Mouse (Mus musculus): ENCODE measurements around the gene Abcc5. TPM values are rescaled to one million over a fixed set of nuclear protein-coding genes. Genes with fewer than 3 reads are reported as not detected.

Abcc5 gene
- polyA plus RNA-seq, 1 experiment from 2014 or later = 142 TPM

GRCm38 (mm10) chr16:20354011-20354410 lies 72.2 kb downstream of the Abcc5 start:
- no peak for ATAC-seq (ENCODE audit: low FRiP score)
- Histone ChIP-seq H3K4me2 (no peak overlapping the region), H3K27ac (replicated peaks) (no peak overlapping the region), H3K4me3 (replicated peaks) (no peak overlapping the region), H3K36me3 (peaks cover 80% of the 10 kb centered on the region), H3K4me1 (no peaks in the 10 kb centered on the region), H3K9me3 (replicated peaks) (no peaks in the 10 kb centered on the region), H3K27me3 (replicated peaks) (no peaks in the 10 kb centered on the region), H3K9ac (replicated peaks) (no peak overlapping the region)
- 94% methylated on average over 1 of the region's 1 CpGs for WGBS

GRCm38 (mm10) chr16:20345464-20345863 lies 80.7 kb downstream of the Abcc5 start:
- Histone ChIP-seq H3K4me2 (no peak overlapping the region), H3K4me3 (replicated peaks) (no peak overlapping the region), H3K27me3 (replicated peaks) (no peaks in the 10 kb centered on the region), H3K4me1 (no peaks in the 10 kb centered on the region), H3K9ac (replicated peaks) (no peak overlapping the region), H3K9me3 (replicated peaks) (no peaks in the 10 kb centered on the region), H3K27ac (replicated peaks) (no peak overlapping the region), H3K36me3 (peaks cover 66% of the 10 kb centered on the region)
- no peak for ATAC-seq (ENCODE audit: low FRiP score)
- 100% methylated on average over 1 of the region's 1 CpGs for WGBS

- 100% methylated on average over 3 of the region's 3 CpGs for WGBS
- Histone ChIP-seq H3K27me3 (replicated peaks) (no peaks in the 10 kb centered on the region), H3K36me3 (peaks cover 71% of the 10 kb centered on the region), H3K4me2 (no peak overlapping the region), H3K9ac (replicated peaks) (no peak overlapping the region), H3K9me3 (replicated peaks) (no peaks in the 10 kb centered on the region), H3K4me1 (no peaks in the 10 kb centered on the region), H3K27ac (replicated peaks) (no peak overlapping the region), H3K4me3 (replicated peaks) (no peak overlapping the region)
- ATAC-seq (ENCODE audit: low FRiP score) = no peak
Measured at GRCm38 (mm10) chr16:20338616-20339015, 87.6 kb downstream of the Abcc5 start.

DNA sequence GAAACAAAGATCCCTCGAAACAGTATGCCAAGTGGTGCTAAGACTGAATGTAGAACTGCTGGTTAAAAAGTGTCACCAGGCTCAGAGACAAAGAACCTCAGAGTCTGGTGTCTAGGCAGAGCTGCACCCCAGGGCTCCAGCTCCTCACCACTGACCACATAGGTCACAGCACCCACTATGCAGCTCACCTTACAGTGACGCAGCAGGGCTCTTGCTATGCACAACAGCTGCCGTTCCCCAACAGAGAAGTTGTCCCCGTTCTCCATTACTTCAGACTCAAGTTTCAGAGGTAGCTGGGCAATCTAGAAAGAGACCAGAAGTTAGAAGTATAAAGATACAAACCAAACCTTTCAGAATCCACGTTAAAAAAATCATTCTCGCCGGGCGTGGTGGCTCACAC lies 91.3 kb downstream of the Abcc5 start:
- Histone ChIP-seq H3K27me3 (replicated peaks) (no peaks in the 10 kb centered on the region), H3K4me2 (no peak overlapping the region), H3K9ac (replicated peaks) (no peak overlapping the region), H3K36me3 (peaks cover 72% of the 10 kb centered on the region), H3K4me1 (no peaks in the 10 kb centered on the region), H3K9me3 (replicated peaks) (no peaks in the 10 kb centered on the region), H3K4me3 (replicated peaks) (no peak overlapping the region), H3K27ac (replicated peaks) (no peak overlapping the region)
- 97% methylated on average over 8 of the region's 8 CpGs for WGBS
- ATAC-seq (ENCODE audit: low FRiP score) = no peak

DNA sequence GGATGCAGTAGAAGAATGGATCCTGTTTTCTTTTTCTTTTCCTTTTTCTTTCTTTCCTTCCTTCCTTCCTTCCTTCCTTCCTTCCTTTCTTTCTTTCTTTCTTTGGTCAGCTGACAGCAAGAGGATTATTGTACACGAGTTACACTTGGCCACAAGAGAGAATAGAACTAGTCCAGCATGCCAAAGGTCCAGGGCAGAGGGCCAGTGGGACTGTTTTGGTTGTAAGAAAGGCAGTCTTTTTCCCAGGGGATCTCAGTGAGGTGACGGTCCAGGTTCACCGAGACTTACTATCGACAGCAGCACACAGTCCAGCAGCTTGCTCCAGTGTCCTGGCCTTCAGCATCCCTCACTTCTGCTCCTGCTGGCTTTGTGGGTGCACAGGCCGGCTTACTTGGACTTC lies 97.9 kb downstream of the Abcc5 start:
- Histone ChIP-seq H3K9ac (replicated peaks) (no peak overlapping the region), H3K9me3 (replicated peaks) (no peaks in the 10 kb centered on the region), H3K4me1 (no peaks in the 10 kb centered on the region), H3K4me2 (no peak overlapping the region), H3K4me3 (replicated peaks) (no peak overlapping the region), H3K36me3 (peaks cover 34% of the 10 kb centered on the region), H3K27me3 (replicated peaks) (no peaks in the 10 kb centered on the region), H3K27ac (replicated peaks) (no peak overlapping the region)
- 90% methylated on average over 5 of the region's 5 CpGs for WGBS
- ATAC-seq (ENCODE audit: low FRiP score) = no peak

- H3K9ac ChIP-seq (replicated peaks) = no peak within 1 kb of the TSS
- H3K4me1 ChIP-seq = no peaks in the 10 kb centered on the region
- H3K36me3 ChIP-seq = peaks cover 13% of the 10 kb centered on the region
- H3K9me3 ChIP-seq (replicated peaks) = no peaks in the 10 kb centered on the region
- ATAC-seq (ENCODE audit: low FRiP score) = no peak
- no peaks in the 10 kb centered on the region for H3K27me3 ChIP-seq (replicated peaks)
- H3K4me3 ChIP-seq (replicated peaks) = no peak within 1 kb of the TSS
- H3K27ac ChIP-seq (replicated peaks) = no peak within 1 kb of the TSS
- no peak within 1 kb of the TSS for H3K4me2 ChIP-seq
- 73% methylated on average over 5 of the region's 5 CpGs for WGBS
Measured at GRCm38 (mm10) chr16:20325286-20325685, 100.9 kb downstream of the Abcc5 start, which contains the start of gene Cyp2ab1. Gene Cyp2ab1 (minus strand): TSS chr16:20325404.

DNA sequence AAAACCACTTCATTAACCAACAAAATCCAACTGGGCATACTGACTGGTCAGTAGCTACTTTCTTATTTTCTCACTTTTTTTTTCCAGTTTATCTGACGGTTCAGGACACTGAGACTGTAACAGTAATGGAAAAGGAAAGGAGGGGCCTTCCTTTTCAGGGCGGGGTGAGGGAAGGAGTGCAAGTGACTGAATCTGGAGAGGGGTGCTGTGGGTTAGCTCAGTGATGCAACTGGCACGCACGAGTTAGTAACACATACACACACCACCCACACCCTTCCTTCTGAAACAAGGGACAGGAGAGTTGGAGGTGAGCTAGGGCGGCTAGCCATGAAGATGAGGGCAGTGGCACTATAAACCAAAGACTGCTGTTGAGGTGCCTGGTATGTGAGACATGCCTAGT lies 102.3 kb downstream of the Abcc5 start:
- whole genome bisulfite sequencing = 81% methylated on average over 5 of the region's 5 CpGs
- H3K4me3 ChIP-seq (replicated peaks) = no peak overlapping the region
- no peaks in the 10 kb centered on the region for H3K9me3 ChIP-seq (replicated peaks)

DNA sequence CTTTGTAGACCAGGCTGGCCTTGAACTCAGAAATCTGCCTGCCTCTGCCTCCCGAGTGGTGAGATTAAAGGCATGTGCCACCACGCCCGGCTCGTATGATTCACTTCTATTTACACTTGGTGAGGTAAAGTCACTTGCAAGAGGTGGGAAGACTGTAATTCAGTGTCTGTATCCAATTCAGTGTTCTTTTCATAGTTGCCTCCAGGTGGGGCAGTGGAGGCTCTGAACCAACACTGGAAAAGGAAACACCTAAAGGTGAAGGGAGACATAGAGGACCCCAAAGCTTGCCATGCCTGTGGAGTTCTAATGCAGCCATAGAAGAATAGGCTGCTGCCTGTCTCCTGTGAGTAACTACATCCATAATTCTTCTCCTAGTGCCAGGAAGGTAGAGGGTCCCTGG lies 103.9 kb downstream of the Abcc5 start:
- Histone ChIP-seq H3K9me3 (replicated peaks) (no peaks in the 10 kb centered on the region), H3K9ac (replicated peaks) (no peak overlapping the region), H3K4me2 (no peak overlapping the region), H3K36me3 (no peaks in the 10 kb centered on the region), H3K4me1 (no peaks in the 10 kb centered on the region), H3K27me3 (replicated peaks) (no peaks in the 10 kb centered on the region), H3K27ac (replicated peaks) (no peak overlapping the region), H3K4me3 (replicated peaks) (no peak overlapping the region)
- WGBS = 94% methylated on average over 4 of the region's 4 CpGs
- ATAC-seq (ENCODE audit: low FRiP score) = no peak

More for the DNA sequence above, 102.3 kb downstream of the Abcc5 start:
- Histone ChIP-seq H3K9ac (replicated peaks) (no peak overlapping the region), H3K4me1 (no peaks in the 10 kb centered on the region), H3K27me3 (replicated peaks) (no peaks in the 10 kb centered on the region), H3K27ac (replicated peaks) (no peak overlapping the region), H3K36me3 (peaks cover 8% of the 10 kb centered on the region; the same call in 1 of the 2 replicates), H3K4me2 (no peak overlapping the region)
- ATAC-seq (ENCODE audit: low FRiP score) = no peak

GRCm38 (mm10) chr16:20316770-20317169 lies 109.4 kb downstream of the Abcc5 start:
- no peaks in the 10 kb centered on the region for H3K27me3 ChIP-seq (replicated peaks)
- no peak overlapping the region for H3K4me3 ChIP-seq (replicated peaks)
- H3K36me3 ChIP-seq = no peaks in the 10 kb centered on the region
- no peak for ATAC-seq (ENCODE audit: low FRiP score)
- H3K27ac ChIP-seq (replicated peaks) = no peak overlapping the region
- no peaks in the 10 kb centered on the region for H3K4me1 ChIP-seq
- H3K9me3 ChIP-seq (replicated peaks) = no peaks in the 10 kb centered on the region
- no peak overlapping the region for H3K4me2 ChIP-seq
- H3K9ac ChIP-seq (replicated peaks) = no peak overlapping the region
- 86% methylated on average over 6 of the region's 6 CpGs for WGBS

DNA sequence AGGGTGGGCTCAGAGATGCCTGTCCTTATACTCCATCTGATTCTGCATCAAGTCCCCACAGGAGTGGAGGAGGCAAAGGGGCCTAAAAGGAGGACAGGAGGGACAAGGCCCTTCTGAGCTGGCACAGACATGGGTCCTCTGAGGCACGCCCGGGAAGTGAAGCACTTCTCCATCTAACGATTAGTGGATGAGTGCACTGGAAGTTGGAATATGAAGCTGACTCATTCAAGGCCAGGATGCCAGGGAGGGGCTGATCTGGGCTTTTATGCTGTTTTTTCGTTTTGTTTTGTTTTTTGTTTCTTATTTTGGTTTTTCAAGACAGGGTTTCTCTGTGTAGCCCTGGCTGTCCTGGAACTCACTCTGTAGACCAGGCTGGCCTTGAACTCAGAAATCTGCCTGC lies 110.9 kb downstream of the Abcc5 start:
- Histone ChIP-seq H3K4me1 (no peaks in the 10 kb centered on the region), H3K4me3 (replicated peaks) (no peak overlapping the region), H3K9ac (replicated peaks) (no peak overlapping the region), H3K36me3 (no peaks in the 10 kb centered on the region), H3K4me2 (no peak overlapping the region), H3K9me3 (replicated peaks) (no peaks in the 10 kb centered on the region), H3K27me3 (replicated peaks) (no peaks in the 10 kb centered on the region), H3K27ac (replicated peaks) (no peak overlapping the region)
- ATAC-seq (ENCODE audit: low FRiP score) = no peak
- 84% methylated on average over 4 of the region's 4 CpGs for WGBS

GRCm38 (mm10) chr16:20312272-20312671 lies 113.9 kb downstream of the Abcc5 start:
- 70% methylated on average over 14 of the region's 14 CpGs for WGBS
- Histone ChIP-seq H3K27ac (replicated peaks) (no peak overlapping the region), H3K4me3 (replicated peaks) (no peak overlapping the region), H3K9me3 (replicated peaks) (no peaks in the 10 kb centered on the region), H3K9ac (replicated peaks) (no peak overlapping the region), H3K4me2 (no peak overlapping the region), H3K4me1 (no peaks in the 10 kb centered on the region), H3K36me3 (no peaks in the 10 kb centered on the region), H3K27me3 (replicated peaks) (no peaks in the 10 kb centered on the region)
- no peak for ATAC-seq (ENCODE audit: low FRiP score)

- Histone ChIP-seq H3K4me2 (peak within 1 kb of the TSS; percentile 79), H3K4me3 (replicated peaks) (peak within 1 kb of the TSS; percentile 85), H3K36me3 (peaks cover 3% of the 10 kb centered on the region), H3K9me3 (replicated peaks) (no peaks in the 10 kb centered on the region), H3K4me1 (peaks cover 22% of the 10 kb centered on the region), H3K27me3 (replicated peaks) (no peaks in the 10 kb centered on the region), H3K9ac (replicated peaks) (peak within 1 kb of the TSS; percentile 75), H3K27ac (replicated peaks) (peak within 1 kb of the TSS; percentile 74)
- peak; percentile 94 for ATAC-seq (ENCODE audit: low FRiP score)
- WGBS = under 1% methylated on average over 52 of the region's 52 CpGs
Measured at GRCm38 (mm10) chr16:20301770-20302649, 124.2 kb downstream of the Abcc5 start, which contains the start of gene Parl. Gene Parl (minus strand): TSS chr16:20302387.
